Mouse (Mus musculus) cerebellum, adult 9-11 months (tissue): ENCODE results near the gene Nolc1.
"Not testable (repeated sequence)": the region's sequence is repeated elsewhere in the genome, so short reads cannot be mapped to it uniquely, and the experiment has no call there.

Source experiments
- DNase-seq: peaks from one replicate; pipeline ENCODE4 v3.0.0; 2022

Nolc1 gene

DNA sequence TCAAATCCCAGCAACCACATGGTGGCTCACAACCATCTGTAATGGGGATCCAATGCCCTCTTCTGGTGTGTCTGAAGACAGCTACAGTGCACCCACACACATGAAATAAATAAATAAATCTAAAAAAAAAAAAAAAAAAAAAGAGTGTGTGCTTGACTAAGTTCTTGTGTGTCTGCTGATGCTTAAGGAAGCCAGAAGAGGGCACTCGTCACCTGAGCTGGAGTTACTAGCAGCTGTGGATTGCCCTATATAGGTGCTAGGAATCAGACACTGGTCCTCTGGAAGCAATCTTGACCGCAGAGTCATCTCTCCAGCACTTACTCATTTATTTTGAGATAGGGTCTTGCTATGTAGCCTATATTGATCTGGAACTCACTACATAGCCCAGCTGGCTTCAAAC, 18.5 kb downstream of the Nolc1 start:
- no peak for DNase-seq

DNA sequence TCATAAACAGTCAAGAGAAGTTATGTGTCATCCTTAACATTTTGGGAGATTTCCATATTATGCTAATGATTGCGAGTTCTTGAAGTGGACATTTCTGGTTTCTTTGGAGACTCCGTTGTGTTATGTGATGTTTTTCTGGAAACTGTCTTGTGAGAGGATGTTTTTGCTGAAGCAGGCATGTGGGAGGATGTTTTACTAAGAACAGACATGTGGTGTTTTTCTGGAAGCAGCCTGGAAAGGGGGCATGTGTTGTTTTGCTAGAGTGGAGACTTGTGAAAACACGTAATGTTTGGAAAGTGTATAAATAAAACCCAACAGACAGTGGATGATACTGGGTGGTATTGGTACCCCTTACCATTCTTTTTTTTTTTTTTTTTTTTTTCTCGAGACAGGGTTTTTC, 19.6 kb downstream of the Nolc1 start:
- no peak for DNase-seq

- no peak for DNase-seq
Observed at GRCm38 (mm10) chr19:46096396-46096795, 20.7 kb downstream of the Nolc1 start.

- no peak for DNase-seq
Observed at GRCm38 (mm10) chr19:46099561-46099960, 23.9 kb downstream of the Nolc1 start.

GRCm38 (mm10) chr19:46103437-46104186, 27.9 kb downstream of the Nolc1 start:
- DNase-seq, result no peak

DNA sequence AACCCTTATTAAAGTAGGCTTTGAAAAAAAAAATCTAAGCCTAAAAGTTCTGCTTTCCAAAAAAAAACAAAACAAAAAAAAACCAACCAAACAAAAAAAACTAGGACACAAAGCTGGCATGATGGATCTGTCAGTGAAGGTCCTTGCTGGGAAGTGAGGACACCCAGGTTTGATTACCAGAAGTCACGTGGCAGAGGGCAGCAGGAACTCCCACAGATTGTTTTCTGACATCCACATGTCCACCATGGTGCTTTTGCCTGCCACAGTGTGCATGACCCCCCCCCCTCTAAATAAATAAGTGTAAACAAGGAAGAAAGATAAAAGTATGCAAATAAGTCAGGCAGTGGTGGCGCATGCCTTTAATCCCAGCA, 28.5 kb downstream of the Nolc1 start:
- DNase-seq, result no peak

GRCm38 (mm10) chr19:46110214-46110613, 34.6 kb downstream of the Nolc1 start:
- no peak for DNase-seq

DNA sequence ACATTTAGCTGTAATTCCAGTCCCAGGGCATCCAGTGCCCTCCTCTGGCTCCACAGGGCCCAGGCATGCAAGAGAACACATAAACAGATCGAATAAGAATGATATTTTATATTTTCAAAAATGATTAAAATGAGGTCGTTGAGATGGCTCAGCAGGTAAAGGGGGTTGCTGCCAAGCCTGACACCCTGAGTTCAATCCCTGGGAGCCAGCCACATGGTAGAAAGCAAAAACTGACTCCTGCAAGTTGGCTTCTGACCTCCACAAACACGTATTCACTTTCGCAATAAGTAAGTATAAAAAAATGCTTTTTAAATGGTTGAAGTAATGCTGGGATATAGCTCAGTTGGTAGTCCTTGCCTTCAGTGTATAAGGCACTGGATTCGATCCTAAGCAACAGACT, 35.1 kb downstream of the Nolc1 start:
- DNase-seq, result no peak

DNA sequence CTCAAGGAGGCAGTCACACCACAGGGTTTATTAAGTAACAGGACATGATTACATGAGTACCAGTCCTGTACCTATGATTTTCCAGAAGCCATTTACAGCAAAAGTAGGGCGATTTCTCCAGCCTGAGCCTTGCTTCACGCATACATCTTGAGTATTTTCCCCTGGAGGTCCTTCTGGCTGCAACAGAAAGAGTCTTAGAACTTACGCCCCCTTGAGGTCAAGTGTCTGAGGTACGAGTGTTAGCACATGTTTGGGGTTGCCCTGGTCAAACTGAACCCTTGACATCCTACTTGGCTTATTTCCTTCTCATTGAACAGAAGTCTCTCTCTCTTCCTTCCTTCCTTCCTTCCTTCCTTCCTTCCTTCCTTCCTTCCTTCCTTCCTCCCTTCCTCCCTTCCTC, 39.0 kb downstream of the Nolc1 start:
- no peak for DNase-seq

GRCm38 (mm10) chr19:46119458-46119857, 43.8 kb downstream of the Nolc1 start:
- DNase-seq, result no peak

DNA sequence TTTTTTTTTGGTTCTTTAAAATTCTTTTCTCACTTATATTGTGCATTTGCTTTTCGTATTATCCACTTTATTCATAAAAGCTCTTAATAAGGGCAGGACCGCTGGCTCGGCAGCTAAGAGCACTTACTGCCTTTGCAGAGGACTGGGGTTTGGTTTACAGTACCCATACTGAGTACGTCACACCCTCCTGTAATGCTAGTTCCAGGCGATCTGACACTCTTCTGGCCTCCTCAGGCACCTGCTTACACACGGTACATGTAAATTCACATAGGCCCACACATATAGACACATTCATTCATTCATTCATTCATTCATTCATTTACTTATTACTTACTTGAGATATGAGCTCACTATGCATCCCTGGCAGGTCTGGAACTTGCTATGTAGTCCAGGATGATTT, 45.2 kb downstream of the Nolc1 start:
- DNase-seq, result no peak

- no peak for DNase-seq
Observed at GRCm38 (mm10) chr19:46123876-46124275, 48.2 kb downstream of the Nolc1 start.

GRCm38 (mm10) chr19:46124651-46125050, 49.0 kb downstream of the Nolc1 start:
- DNase-seq, result no peak

DNA sequence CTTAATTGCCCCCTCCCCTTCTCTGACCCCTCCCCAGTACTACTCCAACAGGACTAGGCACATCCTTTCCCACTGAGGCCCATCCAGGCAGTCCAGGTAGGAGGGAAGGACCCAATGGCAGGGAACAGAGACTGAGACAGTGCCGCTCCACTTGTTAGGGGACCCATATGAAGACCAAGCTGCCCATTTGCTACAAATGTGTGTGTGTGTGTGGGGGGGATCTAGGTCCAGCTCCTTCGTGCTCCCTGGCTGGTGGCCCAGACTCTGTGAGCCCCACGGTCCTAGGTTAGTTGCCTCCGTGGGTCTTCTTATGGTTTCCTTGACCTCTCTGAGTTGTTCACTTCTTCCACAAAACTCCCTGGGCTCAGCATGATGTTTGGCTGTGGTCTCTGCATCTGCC, 50.6 kb downstream of the Nolc1 start:
- no peak for DNase-seq

- DNase-seq, result not testable (repeated sequence)
Observed at GRCm38 (mm10) chr19:46129737-46130136, 54.1 kb downstream of the Nolc1 start.

GRCm38 (mm10) chr19:46131283-46131682, 55.6 kb downstream of the Nolc1 start:
- no peak for DNase-seq

DNA sequence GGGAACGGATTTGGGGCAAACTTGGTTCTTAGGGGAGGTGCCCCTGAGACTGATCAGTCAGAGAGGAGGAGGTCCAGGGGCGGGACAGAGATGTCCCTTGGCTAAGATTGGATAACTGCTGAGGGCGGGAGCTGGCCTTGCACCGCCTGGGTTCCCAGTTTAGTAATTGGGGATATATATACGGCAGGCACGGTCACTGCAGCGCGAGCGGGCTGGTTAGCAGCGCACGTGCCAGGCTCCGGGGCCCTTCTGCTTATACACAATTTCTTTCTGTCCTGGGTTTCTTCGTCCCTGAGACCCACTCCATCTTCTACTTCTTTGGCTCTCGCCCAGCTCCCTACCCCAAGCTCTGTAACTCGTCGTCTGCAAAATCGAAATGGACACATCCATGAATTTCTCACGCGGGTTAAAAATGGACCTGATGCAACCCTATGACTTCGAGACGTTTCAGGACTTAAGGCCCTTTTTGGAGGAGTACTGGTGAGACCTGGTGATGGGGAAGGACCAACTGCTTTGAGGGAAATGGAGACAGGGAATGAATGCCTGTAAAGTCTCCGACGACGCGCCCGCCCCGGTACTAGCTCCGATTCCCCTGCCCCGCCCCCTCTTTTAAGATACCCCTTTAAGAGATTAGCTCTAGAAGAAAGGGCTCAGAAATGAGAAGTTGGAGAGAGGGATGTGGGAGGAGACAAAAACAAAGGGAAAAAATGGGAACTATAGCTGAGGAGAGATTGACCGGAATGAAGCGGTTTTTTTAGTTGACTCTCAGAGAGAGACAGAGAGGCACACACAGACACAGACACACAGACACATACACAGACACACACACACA, 56.2 kb downstream of the Nolc1 start, which contains the start of gene Elovl3:
Gene Elovl3, plus strand, starts transcription at position 204 of the 832 bp plus-strand sequence.
- no peak for DNase-seq

- DNase-seq, result no peak
Observed at GRCm38 (mm10) chr19:46132577-46132976, 56.9 kb downstream of the Nolc1 start.
